Mouse (Mus musculus): ENCODE results near the gene Chaf1a. TPM values are rescaled to one million over a fixed set of nuclear protein-coding genes. Genes with fewer than 3 reads are reported as not detected.

Gene Chaf1a
- 39.1 and 43.4 TPM in 2 replicates for polyA plus RNA-seq (2016; fragmentation: Nextera tagmentation; extraction: Ambion mirVana)

DNA sequence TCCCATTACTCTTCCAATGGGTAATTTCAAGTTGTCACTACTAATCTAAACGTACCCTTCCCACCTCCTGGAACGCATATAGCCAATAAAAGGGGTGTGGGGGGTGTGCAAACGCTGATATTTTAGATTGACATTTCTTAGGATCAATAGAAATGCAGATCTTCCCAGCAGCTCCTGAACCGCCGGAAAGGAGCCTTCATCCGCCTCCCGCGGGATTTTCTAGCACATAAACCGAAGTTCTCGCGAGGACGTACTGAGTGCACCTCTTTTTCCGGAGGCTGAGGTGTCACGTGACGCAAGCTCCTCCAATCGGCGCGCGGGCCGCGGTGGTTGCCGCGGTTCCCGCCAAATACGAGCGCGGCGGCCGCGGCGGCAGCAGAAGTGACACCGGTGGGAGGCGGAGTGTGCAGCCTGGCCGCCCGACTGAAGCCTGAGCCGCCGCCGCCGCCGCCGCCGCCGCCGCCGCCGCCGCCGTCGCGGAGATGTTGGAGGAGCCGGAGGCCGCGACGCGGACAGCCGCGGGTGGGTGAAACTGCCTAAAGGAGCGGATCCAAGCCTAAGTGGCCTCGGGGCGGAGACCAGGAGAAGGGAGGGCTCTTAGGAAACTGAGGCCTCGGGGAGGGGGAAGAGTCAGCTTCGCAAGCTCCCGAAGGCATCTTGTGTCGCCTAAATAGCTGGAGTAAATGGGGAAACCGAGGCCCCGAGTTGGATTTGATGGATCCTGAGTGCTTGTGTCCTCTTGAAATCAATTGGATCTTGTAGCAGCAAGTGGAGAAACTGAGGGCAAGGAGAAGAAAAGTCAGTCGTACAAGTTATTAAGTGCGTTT lies at the start of gene Chaf1a:
TSS of gene Chaf1a (plus strand) at position 410 of the 827 bp plus-strand sequence.
- peak; percentile 85 for ATAC-seq (ENCODE audit: low FRiP score)
- Histone ChIP-seq H3K9ac (peak within 1 kb of the TSS; percentile 80), H3K9me3 (no peaks in the 10 kb centered on the region), H3K27ac (peak within 1 kb of the TSS; percentile 73), H3K4me3 (replicated peaks) (peak within 1 kb of the TSS; percentile 68), H3K4me1 (peaks cover 20% of the 10 kb centered on the region), H3K4me2 (peak within 1 kb of the TSS; percentile 83), H3K36me3 (replicated peaks) (peaks cover 17% of the 10 kb centered on the region), H3K27me3 (no peaks in the 10 kb centered on the region)
- under 1% methylated on average over 68 of the region's 68 CpGs for WGBS

DNA sequence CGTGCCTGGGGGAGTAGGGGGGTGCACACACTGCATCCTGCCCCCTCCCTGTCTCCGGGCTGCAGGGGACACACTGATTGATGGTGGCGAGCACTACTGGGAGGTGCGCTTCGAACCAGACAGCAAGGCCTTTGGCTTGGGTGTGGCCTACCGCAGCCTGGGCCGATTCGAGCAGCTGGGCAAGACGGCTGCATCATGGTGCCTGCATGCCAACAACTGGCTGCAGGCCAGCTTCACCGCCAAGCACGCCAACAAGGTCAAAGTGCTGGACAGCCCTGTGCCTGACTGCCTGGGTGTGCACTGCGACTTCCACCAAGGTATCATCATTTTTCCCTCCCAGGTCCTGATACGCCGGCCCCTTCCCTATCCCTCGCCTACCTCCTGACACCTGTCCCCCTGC lies 44.2 kb upstream of the Chaf1a start:
- peaks cover 4% of the 10 kb centered on the region for H3K4me1 ChIP-seq
- H3K27me3 ChIP-seq, result peaks cover 17% of the 10 kb centered on the region
- WGBS, result 90% methylated on average over 15 of the region's 15 CpGs
- H3K27ac ChIP-seq, result no peak overlapping the region
- H3K4me2 ChIP-seq, result no peak overlapping the region
- H3K9me3 ChIP-seq, result no peaks in the 10 kb centered on the region
- no peak overlapping the region for H3K9ac ChIP-seq
- no peak overlapping the region for H3K4me3 ChIP-seq (replicated peaks)
- peaks cover 55% of the 10 kb centered on the region for H3K36me3 ChIP-seq (replicated peaks)
- ATAC-seq (ENCODE audit: low FRiP score), result no peak

- Histone ChIP-seq H3K4me2 (peak overlapping the region; percentile 26), H3K27ac (no peak overlapping the region)
- WGBS, result 7% methylated on average over 30 of the region's 30 CpGs
These were observed 40.3 kb upstream of the Chaf1a start for GRCm38 (mm10) chr17:55999794-56000499.

DNA sequence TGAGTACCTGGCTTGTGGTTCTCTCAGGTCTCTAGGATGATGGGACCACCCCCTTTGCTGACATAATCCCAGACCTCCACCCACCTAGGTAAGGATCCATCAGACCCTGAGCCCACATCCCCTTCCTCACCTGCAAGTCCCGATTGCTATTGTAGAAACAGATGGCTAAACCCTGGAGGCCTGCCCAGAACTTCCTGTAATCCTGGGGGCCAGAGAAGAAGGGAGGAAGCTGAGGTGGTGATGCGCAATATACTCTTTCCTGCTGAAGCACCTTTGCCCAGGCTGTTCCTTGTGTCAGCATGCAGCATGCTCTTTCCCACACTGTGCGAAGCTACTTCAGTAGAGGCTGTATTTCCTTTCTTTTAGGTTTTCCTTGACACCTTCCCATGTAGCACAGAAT lies 37.2 kb upstream of the Chaf1a start:
- ATAC-seq (ENCODE audit: low FRiP score), result no peak
- H3K4me2 ChIP-seq, result no peak overlapping the region
- peaks cover 31% of the 10 kb centered on the region for H3K27me3 ChIP-seq
- H3K4me3 ChIP-seq (replicated peaks), result no peak overlapping the region
- 81% methylated on average over 3 of the region's 3 CpGs for WGBS
- no peak overlapping the region for H3K27ac ChIP-seq
- no peaks in the 10 kb centered on the region for H3K36me3 ChIP-seq (replicated peaks)
- no peaks in the 10 kb centered on the region for H3K9me3 ChIP-seq
- peaks cover 6% of the 10 kb centered on the region for H3K4me1 ChIP-seq
- no peak overlapping the region for H3K9ac ChIP-seq

More at GRCm38 (mm10) chr17:55999794-56000499, 40.3 kb upstream of the Chaf1a start:
- H3K36me3 ChIP-seq (replicated peaks), result peaks cover 25% of the 10 kb centered on the region
- H3K4me1 ChIP-seq, result no peaks in the 10 kb centered on the region; the same call in 1 of the 2 replicates
- no peaks in the 10 kb centered on the region for H3K9me3 ChIP-seq
- peaks cover 26% of the 10 kb centered on the region for H3K27me3 ChIP-seq
- ATAC-seq (ENCODE audit: low FRiP score), result no peak; the same call in 1 of the 2 replicates
- H3K9ac ChIP-seq, result no peak overlapping the region
- no peak overlapping the region for H3K4me3 ChIP-seq (replicated peaks)

GRCm38 (mm10) chr17:56005415-56006061 lies 34.7 kb upstream of the Chaf1a start, which contains the start of the genes Stap2 and Mpnd:
Stap2 (minus strand) TSS chr17:56005584.
Mpnd (plus strand) TSS chr17:56005711.
- Histone ChIP-seq H3K27ac (no peak within 1 kb of the TSS), H3K27me3 (peaks cover 19% of the 10 kb centered on the region), H3K36me3 (replicated peaks) (no peaks in the 10 kb centered on the region), H3K4me2 (no peak within 1 kb of the TSS), H3K4me3 (replicated peaks) (no peak within 1 kb of the TSS), H3K4me1 (peaks cover 20% of the 10 kb centered on the region), H3K9ac (no peak within 1 kb of the TSS), H3K9me3 (no peaks in the 10 kb centered on the region)
- WGBS, result 54% methylated on average over 12 of the region's 13 CpGs
- no peak for ATAC-seq (ENCODE audit: low FRiP score)

GRCm38 (mm10) chr17:56006956-56007355 lies 33.3 kb upstream of the Chaf1a start:
- Histone ChIP-seq H3K27me3 (peaks cover 14% of the 10 kb centered on the region; the same call in 1 of the 2 replicates), H3K9ac (no peak overlapping the region), H3K27ac (no peak overlapping the region), H3K4me2 (no peak overlapping the region), H3K4me3 (replicated peaks) (no peak overlapping the region), H3K4me1 (peaks cover 33% of the 10 kb centered on the region), H3K9me3 (no peaks in the 10 kb centered on the region), H3K36me3 (replicated peaks) (peaks cover 12% of the 10 kb centered on the region)
- WGBS, result 51% methylated on average over 10 of the region's 10 CpGs
- ATAC-seq (ENCODE audit: low FRiP score), result no peak

GRCm38 (mm10) chr17:56007444-56008355 lies 32.5 kb upstream of the Chaf1a start:
- ATAC-seq (ENCODE audit: low FRiP score), result peak; percentile 37
- Histone ChIP-seq H3K4me3 (replicated peaks) (peak overlapping the region; percentile 78), H3K9ac (peak overlapping the region; percentile 38; the same call in 1 of the 2 replicates), H3K9me3 (no peaks in the 10 kb centered on the region), H3K4me2 (peak overlapping the region; percentile 95), H3K27ac (peak overlapping the region; percentile 97), H3K27me3 (peaks cover 14% of the 10 kb centered on the region; the same call in 1 of the 2 replicates), H3K4me1 (peaks cover 36% of the 10 kb centered on the region), H3K36me3 (replicated peaks) (peaks cover 19% of the 10 kb centered on the region)
- 37% methylated on average over 13 of the region's 14 CpGs for WGBS

DNA sequence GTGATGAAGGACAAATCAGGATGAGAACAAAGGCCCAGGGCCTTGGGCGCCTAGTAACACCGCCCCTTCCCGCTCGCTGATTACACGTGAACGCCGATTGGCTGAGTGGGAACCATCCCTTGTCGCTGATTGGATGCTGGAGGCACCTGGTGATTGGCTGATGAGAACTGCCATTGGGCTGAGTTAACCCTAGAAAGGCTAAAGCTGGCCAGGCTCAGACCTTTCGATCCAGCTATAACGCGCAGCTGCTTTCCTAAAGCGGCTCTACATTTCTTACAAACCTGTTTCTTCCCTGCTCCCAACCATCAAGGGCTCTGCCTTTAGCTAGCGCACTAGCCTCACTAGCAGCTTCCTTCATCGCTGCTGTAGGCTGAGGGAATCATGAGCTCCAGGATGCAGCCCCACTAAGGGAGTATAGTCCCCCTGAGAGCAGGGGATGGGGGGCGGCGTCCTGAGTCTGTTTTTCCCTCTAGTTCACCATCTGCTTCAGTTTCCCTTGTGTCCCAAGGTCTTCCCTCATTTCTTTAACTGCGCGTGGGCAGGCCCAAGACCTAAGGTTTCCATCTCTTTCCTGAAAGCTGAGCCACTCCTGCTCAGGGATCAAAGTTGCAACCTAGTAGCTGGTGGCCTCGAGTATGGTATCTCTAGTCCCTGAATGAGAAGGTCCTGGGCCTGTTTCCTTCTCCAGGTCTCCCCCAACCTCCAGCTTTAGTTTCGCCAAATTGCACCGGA lies 31.7 kb upstream of the Chaf1a start:
- H3K36me3 ChIP-seq (replicated peaks), result peaks cover 26% of the 10 kb centered on the region
- H3K4me2 ChIP-seq, result peak overlapping the region; percentile 95
- H3K27me3 ChIP-seq, result peaks cover 14% of the 10 kb centered on the region; the same call in 1 of the 2 replicates
- H3K9me3 ChIP-seq, result no peaks in the 10 kb centered on the region
- H3K27ac ChIP-seq, result peak overlapping the region; percentile 97
- under 1% methylated on average over 21 of the region's 21 CpGs for WGBS
- H3K4me1 ChIP-seq, result peaks cover 36% of the 10 kb centered on the region
- peak overlapping the region; percentile 83 for H3K9ac ChIP-seq
- H3K4me3 ChIP-seq (replicated peaks), result peak overlapping the region; percentile 78
- peak; percentile 95 for ATAC-seq (ENCODE audit: low FRiP score)

- Histone ChIP-seq H3K4me1 (peaks cover 36% of the 10 kb centered on the region), H3K27me3 (peaks cover 11% of the 10 kb centered on the region; the same call in 1 of the 2 replicates), H3K9me3 (no peaks in the 10 kb centered on the region), H3K27ac (peak overlapping the region; percentile 97), H3K4me3 (replicated peaks) (peak overlapping the region; percentile 78), H3K9ac (peak overlapping the region; percentile 83), H3K36me3 (replicated peaks) (peaks cover 34% of the 10 kb centered on the region), H3K4me2 (peak overlapping the region; percentile 95)
- peak; percentile 92 for ATAC-seq (ENCODE audit: low FRiP score)
- 1% methylated on average over 62 of the region's 62 CpGs for WGBS
These were observed 30.9 kb upstream of the Chaf1a start for GRCm38 (mm10) chr17:56009088-56009961.

- Histone ChIP-seq H3K9ac (peak overlapping the region; percentile 83), H3K4me2 (peak overlapping the region; percentile 95), H3K4me3 (replicated peaks) (peak overlapping the region; percentile 78), H3K9me3 (no peaks in the 10 kb centered on the region), H3K27me3 (peaks cover 5% of the 10 kb centered on the region; the same call in 1 of the 2 replicates), H3K4me1 (peaks cover 36% of the 10 kb centered on the region), H3K27ac (peak overlapping the region; percentile 97), H3K36me3 (replicated peaks) (peaks cover 38% of the 10 kb centered on the region)
- WGBS, result 42% methylated on average over 2 of the region's 2 CpGs
- ATAC-seq (ENCODE audit: low FRiP score), result no peak
These were observed 30.3 kb upstream of the Chaf1a start for GRCm38 (mm10) chr17:56009962-56010240.
